Mouse (Mus musculus): ENCODE results near the gene Camta2. TPM values are rescaled to one million over a fixed set of nuclear protein-coding genes. Genes with fewer than 3 reads are reported as not detected.

Gene Camta2
- total and polyA plus RNA-seq, 2 experiments from 2014 or later: 24.5 to 26.7 TPM

DNA sequence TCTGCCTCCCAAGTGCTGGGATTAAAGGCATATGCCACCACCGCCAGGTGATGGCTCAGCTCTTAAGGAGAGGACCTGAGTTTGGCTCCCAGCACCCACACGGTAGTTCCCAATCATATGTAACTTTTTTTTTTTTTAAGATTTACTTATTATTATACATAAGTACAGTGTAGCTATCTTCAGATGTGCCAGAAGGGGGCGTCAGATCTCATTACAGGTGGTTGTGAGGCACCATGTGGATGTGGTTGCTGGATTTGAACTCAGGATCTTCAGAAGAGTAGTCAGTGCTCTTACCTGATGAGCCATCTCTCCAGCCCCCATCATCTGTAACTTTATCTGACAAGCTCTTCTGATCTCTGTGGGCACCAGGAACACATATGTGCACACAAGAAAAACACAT lies 9.5 kb upstream of the Camta2 start:
- DNase-seq (ENCODE audit: low spot score) (no peak), ATAC-seq (no peak)
- TF ChIP-seq CTCF (IDR thresholded peaks at IDR 0.05; ENCODE audit: low read depth): 0 out of 2 replicates have a peak, but pooled peaks have one; percentile 9
- 73% methylated on average over 3 of the region's 3 CpGs for WGBS
- no peak overlapping the region for H3K9ac ChIP-seq (replicated peaks; ENCODE audit: low read length)
- H3K9me3 ChIP-seq (ENCODE audit: low read length): no peaks in the 10 kb centered on the region
- peaks cover 14% of the 10 kb centered on the region for H3K4me1 ChIP-seq (ENCODE audit: insufficient read depth, low read length)
- H3K36me3 ChIP-seq (ENCODE audit: insufficient read depth, low read length): no peaks in the 10 kb centered on the region
- H3K4me2 ChIP-seq (ENCODE audit: low read depth, low read length): no peak overlapping the region
- H3K27me3 ChIP-seq (ENCODE audit: insufficient read depth, low read length): no peaks in the 10 kb centered on the region
- H3K4me3 ChIP-seq (ENCODE audit: low read length): no peak overlapping the region
- H3K27ac ChIP-seq: no peak overlapping the region

DNA sequence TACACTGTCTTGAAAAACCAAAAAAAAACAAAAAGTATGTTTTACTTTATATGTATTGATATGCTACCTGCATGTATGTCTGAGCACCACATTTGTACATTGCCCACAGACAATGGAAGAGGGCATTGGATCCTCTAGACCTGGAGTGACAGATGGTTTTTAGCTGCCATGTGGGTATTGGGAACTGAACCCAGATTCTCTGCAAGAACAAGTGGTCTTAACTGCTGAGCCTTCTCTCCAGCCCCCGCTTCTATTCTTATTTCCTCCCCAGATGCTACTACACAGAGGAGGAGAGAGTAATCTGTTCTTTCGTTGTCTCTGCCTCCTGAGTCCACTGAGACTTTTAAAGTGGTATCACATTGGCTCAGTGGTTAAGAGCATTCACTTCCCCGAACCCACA lies 5.6 kb upstream of the Camta2 start:
- H3K27ac ChIP-seq: no peak overlapping the region
- no peaks in the 10 kb centered on the region for H3K9me3 ChIP-seq (ENCODE audit: low read length)
- no peak for DNase-seq (ENCODE audit: low spot score)
- H3K27me3 ChIP-seq (ENCODE audit: insufficient read depth, low read length): no peaks in the 10 kb centered on the region
- H3K4me2 ChIP-seq (ENCODE audit: low read depth, low read length): no peak overlapping the region
- no peaks in the 10 kb centered on the region for H3K36me3 ChIP-seq (ENCODE audit: insufficient read depth, low read length)
- TF ChIP-seq CTCF (IDR thresholded peaks at IDR 0.05; ENCODE audit: low read depth): no peak
- peaks cover 6% of the 10 kb centered on the region for H3K4me1 ChIP-seq (ENCODE audit: insufficient read depth, low read length)
- H3K9ac ChIP-seq (replicated peaks; ENCODE audit: low read length): no peak overlapping the region
- no peak for ATAC-seq
- 77% methylated on average over 3 of the region's 3 CpGs for WGBS
- no peak overlapping the region for H3K4me3 ChIP-seq (ENCODE audit: low read length)

DNA sequence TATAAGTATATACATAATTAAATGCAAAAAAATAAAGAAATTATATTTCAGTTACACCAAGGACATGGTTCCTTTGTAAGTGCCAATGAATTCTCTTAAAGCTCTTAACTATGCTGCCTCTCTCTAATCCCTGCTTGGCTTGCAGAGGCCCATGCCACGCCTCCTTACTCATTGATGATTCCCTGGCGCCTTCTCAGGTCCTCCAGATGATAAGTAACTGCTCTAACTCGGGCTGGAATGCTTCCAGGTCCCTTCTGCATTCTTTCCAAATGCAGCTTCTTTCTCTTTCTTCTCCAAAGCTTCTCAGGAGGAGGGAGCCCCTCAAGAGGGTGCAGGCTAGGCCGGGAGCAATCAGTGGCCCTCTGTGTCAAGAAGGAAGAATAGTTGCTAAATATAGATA lies 1.7 kb upstream of the Camta2 start:
- no peak for TF ChIP-seq CTCF (IDR thresholded peaks at IDR 0.05; ENCODE audit: low read depth)
- ATAC-seq (no peak), DNase-seq (ENCODE audit: low spot score) (no peak)
- Histone ChIP-seq H3K27me3 (ENCODE audit: insufficient read depth, low read length) (no peaks in the 10 kb centered on the region), H3K4me3 (ENCODE audit: low read length) (no peak overlapping the region), H3K9me3 (ENCODE audit: low read length) (no peaks in the 10 kb centered on the region), H3K4me2 (ENCODE audit: low read depth, low read length) (no peak overlapping the region), H3K27ac (no peak overlapping the region), H3K9ac (replicated peaks; ENCODE audit: low read length) (no peak overlapping the region), H3K36me3 (ENCODE audit: insufficient read depth, low read length) (peaks cover 2% of the 10 kb centered on the region; the same call in 1 of the 2 replicates), H3K4me1 (ENCODE audit: insufficient read depth, low read length) (peaks cover 21% of the 10 kb centered on the region)
- 52% methylated on average over 4 of the region's 4 CpGs for WGBS

DNA sequence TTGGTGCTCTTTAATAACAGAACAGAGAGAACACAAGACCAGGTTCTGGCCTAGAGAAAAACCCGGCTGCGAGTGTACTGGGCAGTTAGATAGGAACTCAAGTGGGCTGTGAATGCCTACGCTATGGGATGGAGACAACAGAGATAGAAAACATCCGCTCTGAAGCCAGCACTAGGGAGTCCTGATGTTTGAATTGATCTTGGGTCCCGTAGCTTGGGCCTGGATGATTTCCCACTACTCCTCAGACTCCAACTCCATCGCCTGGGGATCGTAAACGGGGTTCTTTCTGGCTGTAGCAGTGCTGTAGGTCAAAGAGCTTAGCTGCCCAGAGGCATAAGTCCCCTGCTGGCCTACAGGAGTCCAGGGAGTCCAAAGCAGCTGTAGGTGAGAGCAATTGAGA lies 467 bp upstream of the Camta2 start:
- Histone ChIP-seq H3K4me1 (ENCODE audit: insufficient read depth, low read length) (peaks cover 21% of the 10 kb centered on the region), H3K36me3 (ENCODE audit: insufficient read depth, low read length) (peaks cover 13% of the 10 kb centered on the region; the same call in 1 of the 2 replicates), H3K27me3 (ENCODE audit: insufficient read depth, low read length) (no peaks in the 10 kb centered on the region), H3K4me2 (ENCODE audit: low read depth, low read length) (peak overlapping the region; percentile 79), H3K9me3 (ENCODE audit: low read length) (no peaks in the 10 kb centered on the region), H3K9ac (replicated peaks; ENCODE audit: low read length) (peak overlapping the region; percentile 85), H3K27ac (peak overlapping the region; percentile 87), H3K4me3 (ENCODE audit: low read length) (peak overlapping the region; percentile 73)
- DNase-seq (ENCODE audit: low spot score) (peak; percentile 9), ATAC-seq (peak; percentile 13; the same call in 1 of the 2 replicates)
- 7% methylated on average over 8 of the region's 8 CpGs for WGBS
- TF ChIP-seq CTCF (IDR thresholded peaks at IDR 0.05; ENCODE audit: low read depth): no peak

DNA sequence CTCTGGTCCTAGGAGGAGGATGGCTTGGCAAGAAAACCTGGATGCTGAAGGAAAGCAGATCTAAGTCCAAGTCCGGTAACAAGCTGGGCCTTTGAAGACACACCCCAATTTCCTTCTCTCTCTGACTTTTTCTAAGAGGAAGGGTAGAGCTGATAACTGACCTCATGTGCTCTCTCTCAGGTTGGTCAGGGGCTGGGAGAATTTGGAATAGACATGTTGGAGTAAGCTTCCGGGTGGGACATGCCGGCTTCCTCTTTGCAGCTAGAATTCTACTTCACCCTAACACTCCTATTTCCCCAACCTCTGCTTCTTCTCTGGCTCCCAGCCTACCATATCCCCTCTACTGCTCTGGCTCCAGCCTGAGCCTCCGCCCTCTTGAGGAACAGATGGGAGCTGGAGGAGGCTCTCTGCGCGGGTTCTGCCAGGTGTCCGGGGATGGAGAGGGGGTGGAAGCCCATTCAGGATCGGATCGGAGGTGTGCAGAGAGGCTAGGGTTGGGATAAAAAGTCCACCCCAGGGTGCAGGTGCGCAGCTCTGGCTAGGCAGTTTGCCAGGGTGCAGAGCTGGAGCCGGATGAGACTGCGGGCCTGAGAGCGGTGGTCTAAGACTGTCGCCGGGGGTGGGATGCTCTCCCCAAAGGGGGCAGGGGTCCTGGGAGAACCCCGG lies 871 bp downstream of the Camta2 start:
- no peaks in the 10 kb centered on the region for H3K27me3 ChIP-seq (ENCODE audit: insufficient read depth, low read length)
- H3K27ac ChIP-seq: peak overlapping the region; percentile 87
- H3K9me3 ChIP-seq (ENCODE audit: low read length): no peaks in the 10 kb centered on the region
- peaks cover 13% of the 10 kb centered on the region; the same call in 1 of the 2 replicates for H3K36me3 ChIP-seq (ENCODE audit: insufficient read depth, low read length)
- peaks cover 25% of the 10 kb centered on the region for H3K4me1 ChIP-seq (ENCODE audit: insufficient read depth, low read length)
- peak overlapping the region; percentile 79 for H3K4me2 ChIP-seq (ENCODE audit: low read depth, low read length)
- H3K9ac ChIP-seq (replicated peaks; ENCODE audit: low read length): peak overlapping the region; percentile 85
- TF ChIP-seq CTCF (IDR thresholded peaks at IDR 0.05; ENCODE audit: low read depth): peak; percentile 26
- ATAC-seq (peak; percentile 64), DNase-seq (ENCODE audit: low spot score) (peak; percentile 54)
- H3K4me3 ChIP-seq (ENCODE audit: low read length): peak overlapping the region; percentile 73
- 2% methylated on average over 16 of the region's 16 CpGs for WGBS

DNA sequence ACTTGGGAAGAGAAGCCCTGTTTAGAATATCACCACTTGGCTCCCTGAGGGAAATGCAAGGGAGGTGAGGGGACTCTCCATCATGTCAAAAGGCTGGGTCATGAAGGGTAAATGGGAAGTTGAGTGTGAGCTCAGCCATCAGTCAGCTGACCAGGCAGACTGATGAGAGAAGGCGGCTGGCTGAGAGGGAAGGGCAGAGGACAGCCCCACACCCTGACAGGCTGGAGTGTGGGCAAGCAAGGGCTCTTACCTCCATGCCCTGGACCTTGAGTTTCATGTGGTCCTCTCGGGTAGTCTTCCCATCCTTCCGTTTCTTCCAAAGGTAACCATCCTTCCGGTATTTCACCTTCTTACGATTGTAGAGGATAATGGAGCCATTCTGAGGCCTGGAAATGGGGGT lies 4.3 kb downstream of the Camta2 start:
- no peak overlapping the region for H3K4me3 ChIP-seq (ENCODE audit: low read length)
- H3K27ac ChIP-seq: no peak overlapping the region
- WGBS: 87% methylated on average over 5 of the region's 5 CpGs
- DNase-seq (ENCODE audit: low spot score) (no peak), ATAC-seq (no peak)
- no peak overlapping the region for H3K4me2 ChIP-seq (ENCODE audit: low read depth, low read length)
- no peak overlapping the region for H3K9ac ChIP-seq (replicated peaks; ENCODE audit: low read length)
- no peaks in the 10 kb centered on the region for H3K27me3 ChIP-seq (ENCODE audit: insufficient read depth, low read length)
- TF ChIP-seq CTCF (IDR thresholded peaks at IDR 0.05; ENCODE audit: low read depth): no peak
- peaks cover 21% of the 10 kb centered on the region for H3K4me1 ChIP-seq (ENCODE audit: insufficient read depth, low read length)
- peaks cover 27% of the 10 kb centered on the region for H3K36me3 ChIP-seq (ENCODE audit: insufficient read depth, low read length)
- no peaks in the 10 kb centered on the region for H3K9me3 ChIP-seq (ENCODE audit: low read length)
